10 mouse cellular contexts compared by ENCODE assay signal in the genomic region with DNA sequence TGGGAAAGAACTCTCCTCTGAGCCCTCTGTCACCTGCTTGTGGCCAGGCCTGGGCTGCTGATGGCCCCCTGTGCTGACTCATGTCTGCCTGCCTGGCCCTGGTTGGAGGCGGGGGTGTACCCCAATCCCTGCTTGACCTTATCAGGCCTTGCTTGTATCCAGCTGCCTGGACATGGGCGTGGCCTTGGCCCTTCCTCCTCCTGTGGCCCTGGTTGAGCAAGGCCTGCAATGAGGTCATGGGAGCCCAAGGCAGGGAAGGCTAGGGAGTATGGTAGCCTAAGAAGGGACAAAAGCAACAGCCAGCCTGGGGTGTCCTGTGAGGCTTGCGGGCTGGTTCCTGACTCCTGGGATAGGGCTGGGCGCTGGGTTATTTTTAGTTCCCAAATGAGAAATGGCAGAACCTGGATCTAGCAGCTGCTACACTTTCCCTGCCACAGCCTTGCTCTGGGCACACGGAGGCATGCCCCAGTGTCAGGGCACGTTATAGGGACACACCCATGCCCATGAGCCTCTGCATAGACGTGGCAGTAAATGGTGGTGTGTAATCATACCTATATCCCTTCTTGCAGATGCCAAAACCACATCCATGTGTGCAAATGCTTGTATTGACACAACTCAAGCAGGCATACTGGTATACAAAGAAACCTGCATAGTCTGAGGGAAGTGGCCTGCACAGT. TPM values are rescaled to one million over a fixed set of nuclear protein-coding genes. Genes with fewer than 3 reads are reported as not detected.
DNase-seq lines count a peak whose midpoint lies in the region; ATAC-seq and TF ChIP-seq lines count a peak whose summit lies in the region.
"Had no signal": no experiment of that assay in that cellular context is flagged by ENCODE, and none has a peak within 500 bp of the region (broad histone marks: within the 10 kb centered on the region; RNA-seq: fewer than 3 reads in every experiment).

No protein-coding gene starts in this region.

- WGBS in liver, postnatal 0 days (ENCODE audit: insufficient replicate concordance) = 57% methylated on average over 7 of the region's 7 CpGs

- peak; percentile 71 for DNase-seq in 3134 (ENCODE audit: extremely low read depth, insufficient read length, low spot score)
- peak; percentile 66 to 72 for DNase-seq in adrenal gland, adult 18-20 months (ENCODE audit: low spot score in 2 of 2)
- peak; percentile 80 for DNase-seq in heart, adult 9 months (ENCODE audit: low spot score in 2 of 2)
- DNase-seq in liver, postnatal 0 days = peak; percentile 66
- DNase-seq in right cerebral cortex, postnatal 4 days = no peak
- no peak for DNase-seq in cerebellum, postnatal 14 days
- DNase-seq in layer of hippocampus, adult 18-20 months (ENCODE audit: low spot score in 2 of 2) = no peak

- no peak overlapping the region for H3K27ac ChIP-seq in liver, postnatal 0 days (ENCODE audit: low read depth)
- H3K27ac ChIP-seq: hindbrain, embryonic 14.5 days; neural tube, embryonic 12.5 days had no signal

- no peaks in the 10 kb centered on the region for H3K9me3 ChIP-seq in liver, postnatal 0 days (ENCODE audit: low read length)
- H3K9me3 ChIP-seq: neural tube, embryonic 12.5 days had no signal

- peaks cover 11% of the 10 kb centered on the region for H3K4me1 ChIP-seq in liver, postnatal 0 days (ENCODE audit: insufficient read depth)
- H3K4me1 ChIP-seq: neural tube, embryonic 12.5 days had no signal

- H3K36me3 ChIP-seq in liver, postnatal 0 days (replicated peaks; ENCODE audit: insufficient read depth, low read length) = no peaks in the 10 kb centered on the region
- H3K36me3 ChIP-seq: neural tube, embryonic 12.5 days had no signal

- H3K4me2 ChIP-seq in liver, postnatal 0 days (ENCODE audit: low read depth, low read length) = no peak overlapping the region
- H3K4me2 ChIP-seq: hindbrain, embryonic 14.5 days; neural tube, embryonic 12.5 days had no signal

- TF ChIP-seq CTCF in liver, postnatal 0 days (IDR thresholded peaks at IDR 0.05; ENCODE audit: low read depth) = no peak

- no peaks in the 10 kb centered on the region for H3K27me3 ChIP-seq in liver, postnatal 0 days (ENCODE audit: insufficient read depth, low read length)
- H3K27me3 ChIP-seq: neural tube, embryonic 12.5 days had no signal

- H3K9ac ChIP-seq in liver, postnatal 0 days (replicated peaks) = no peak overlapping the region
- H3K9ac ChIP-seq: hindbrain, embryonic 14.5 days; neural tube, embryonic 12.5 days had no signal

- no peak for TF ChIP-seq EP300 in liver, postnatal 0 days (IDR thresholded peaks at IDR 0.05; ENCODE audit: low read depth)

- peak; percentile 84 for ATAC-seq in liver, postnatal 0 days
- ATAC-seq in activated CD4-positive, CD25-positive, alpha-beta regulatory T cell, adult 4 months = no peak

- H3K4me3 ChIP-seq in liver, postnatal 0 days (ENCODE audit: low read depth, low read length) = no peak overlapping the region
- H3K4me3 ChIP-seq: neural tube, embryonic 12.5 days had no signal

RNA-seq across cellular contexts. Expression of a gene that starts 37.0 kb away (rescaled TPM):
- total RNA-seq in adrenal gland, adult 18-20 months (2021) = 10 to 100 TPM; 25.7 to 59.9 TPM
- 10.3 and 10.4 TPM in 2 replicates for polyA plus RNA-seq in liver, postnatal 0 days (2015; fragmentation: Nextera tagmentation; extraction: Ambion mirVana)
- total RNA-seq in layer of hippocampus, adult 18-20 months (2021) = 100 to 1,000 TPM; 370 to 379 TPM
- 1 to 10 TPM in 1 of 2 experiments, not detected in 1; 1.4 TPM for polyA plus RNA-seq in activated CD4-positive, CD25-positive, alpha-beta regulatory T cell, adult 4 months (2017; shearing (Covaris generic))

RNA-seq across cellular contexts. Expression of a gene that starts 37.5 kb away (rescaled TPM):
- total RNA-seq in adrenal gland, adult 18-20 months (2021) = 100 to 1,000 TPM; 584 to 618 TPM
- 394 and 407 TPM in 2 replicates for polyA plus RNA-seq in liver, postnatal 0 days (2015; fragmentation: Nextera tagmentation; extraction: Ambion mirVana)
- 100 to 1,000 TPM; 600 to 628 TPM for total RNA-seq in layer of hippocampus, adult 18-20 months (2021)
- 1,000 to 10,000 TPM; 4,172 to 4,641 TPM for polyA plus RNA-seq in activated CD4-positive, CD25-positive, alpha-beta regulatory T cell, adult 4 months (2017; shearing (Covaris generic))

RNA-seq across cellular contexts. Expression of a gene that starts 39.4 kb away (rescaled TPM):
- 10 to 100 TPM; 46.1 to 47.6 TPM for total RNA-seq in adrenal gland, adult 18-20 months (2021)
- polyA plus RNA-seq in liver, postnatal 0 days (2015; fragmentation: Nextera tagmentation; extraction: Ambion mirVana) = 0.77 and 0.85 TPM in 2 replicates
- total RNA-seq in layer of hippocampus, adult 18-20 months (2021) = 10 to 100 TPM; 28.2 to 30.4 TPM
- 1 to 10 TPM in 1 of 2 experiments, under 1 TPM in 1; 0.68 to 1.1 TPM for polyA plus RNA-seq in activated CD4-positive, CD25-positive, alpha-beta regulatory T cell, adult 4 months (2017; shearing (Covaris generic))

Comparison
In these comparisons a context has a peak if more than half of its experiments do, and no peak if none do; other contexts are left out.
1. DNase-seq: peak in 3134 (single experiment), adrenal gland, adult 18-20 months (2 of 2), heart, adult 9 months (2 of 2) and liver, postnatal 0 days (single experiment); none in right cerebral cortex, postnatal 4 days (single experiment), cerebellum, postnatal 14 days (0 of 2) and layer of hippocampus, adult 18-20 months (0 of 2).
2. RNA of a gene that starts 37.0 kb away (total RNA-seq): 370 to 379 TPM in layer of hippocampus, adult 18-20 months; 25.7 to 59.9 TPM in adrenal gland, adult 18-20 months; every median in the first group is over 4 times any median in the second.